Comparison of ENCODE assay signal across 11 mouse cellular contexts in the genomic region with DNA sequence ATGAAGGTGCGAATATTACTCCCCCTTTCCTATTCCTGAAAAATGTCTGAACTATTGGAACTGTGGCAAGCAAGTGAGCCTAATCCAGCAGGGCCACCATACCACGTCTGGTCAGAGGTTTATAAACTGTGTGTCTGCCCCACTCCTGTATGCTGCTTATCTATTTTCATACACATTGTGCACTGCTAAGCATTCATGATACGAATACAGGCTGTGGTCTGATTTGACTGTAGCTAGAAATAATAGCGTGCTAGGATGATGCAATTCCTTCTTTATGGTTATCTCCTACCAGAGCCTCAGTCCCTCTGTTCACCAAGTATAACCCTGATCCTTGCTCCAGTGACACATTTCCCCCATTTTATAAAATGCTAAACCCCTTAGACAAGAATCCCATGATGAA.
"Had no signal": no experiment of that assay in that cellular context is flagged by ENCODE, and none has a peak within 500 bp of the region (broad histone marks: within the 10 kb centered on the region; RNA-seq: fewer than 3 reads in every experiment).

No protein-coding gene starts in this region.

- H3K36me3 ChIP-seq: limb, embryonic 13.5 days; midbrain, embryonic 15.5 days; neural tube, embryonic 13.5 days had no signal

- H3K4me3 ChIP-seq: layer of hippocampus, adult 2 months; limb, embryonic 13.5 days; midbrain, embryonic 10.5 days; midbrain, embryonic 15.5 days; neural tube, embryonic 13.5 days had no signal

- H3K27ac ChIP-seq: layer of hippocampus, adult 2 months; limb, embryonic 13.5 days; midbrain, embryonic 10.5 days; midbrain, embryonic 15.5 days; neural tube, embryonic 13.5 days had no signal

- H3K9ac ChIP-seq: limb, embryonic 13.5 days; midbrain, embryonic 15.5 days; neural tube, embryonic 13.5 days had no signal

- H3K27me3 ChIP-seq: limb, embryonic 13.5 days; midbrain, embryonic 15.5 days; neural tube, embryonic 13.5 days had no signal

- H3K4me2 ChIP-seq: limb, embryonic 13.5 days; midbrain, embryonic 15.5 days; neural tube, embryonic 13.5 days had no signal

- DNase-seq: kidney, adult 18-20 months; kidney, postnatal 10 days; kidney, postnatal 4 days; left cerebral cortex, postnatal 4 days; lung, adult 18-20 months; right cerebral cortex, postnatal 14 days had no signal

- H3K9me3 ChIP-seq: limb, embryonic 13.5 days; midbrain, embryonic 10.5 days; midbrain, embryonic 15.5 days; neural tube, embryonic 13.5 days had no signal
